Mouse (Mus musculus): ENCODE measurements around the gene Hoxd10.

The Hoxd10 gene

DNA sequence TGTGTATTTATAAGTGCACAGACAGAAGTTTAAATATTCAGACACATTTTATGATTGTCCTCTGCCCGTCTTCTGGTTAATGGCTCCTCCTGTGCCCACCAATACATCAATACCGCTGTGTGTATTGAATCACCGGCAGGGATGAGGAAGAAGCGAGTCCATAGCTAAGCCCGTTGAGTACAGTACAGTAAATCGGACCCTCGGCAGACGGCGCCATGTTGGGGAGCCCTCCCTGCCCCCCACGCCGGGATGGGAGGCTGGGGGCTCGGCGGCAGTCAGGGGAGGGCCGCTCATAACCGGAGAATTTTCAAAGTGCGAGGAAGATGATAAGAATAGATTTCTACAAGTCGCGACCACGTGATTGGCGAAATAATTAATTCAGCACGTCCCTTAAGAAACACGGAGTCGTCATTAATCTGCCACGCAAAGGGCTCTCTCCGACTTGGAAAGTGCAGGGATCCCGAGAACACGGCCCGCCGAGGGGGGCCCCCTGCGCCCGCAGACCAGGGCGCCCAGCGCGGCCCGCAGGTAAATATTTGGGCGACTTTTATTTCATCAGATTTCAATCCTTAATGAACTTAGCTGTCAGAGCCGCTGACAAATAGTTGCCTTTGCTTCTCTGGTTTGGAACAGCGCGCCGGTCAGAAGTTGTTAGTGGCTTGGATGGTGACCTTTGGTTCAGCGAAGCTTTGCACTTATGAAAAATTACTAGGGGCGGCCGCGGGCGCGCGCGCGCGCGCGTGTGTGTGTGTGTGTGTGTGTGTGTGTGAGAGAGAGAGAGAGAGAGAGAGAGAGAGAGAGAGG, 41.0 kb downstream of the Hoxd10 start:
- no peak for DNase-seq

DNA sequence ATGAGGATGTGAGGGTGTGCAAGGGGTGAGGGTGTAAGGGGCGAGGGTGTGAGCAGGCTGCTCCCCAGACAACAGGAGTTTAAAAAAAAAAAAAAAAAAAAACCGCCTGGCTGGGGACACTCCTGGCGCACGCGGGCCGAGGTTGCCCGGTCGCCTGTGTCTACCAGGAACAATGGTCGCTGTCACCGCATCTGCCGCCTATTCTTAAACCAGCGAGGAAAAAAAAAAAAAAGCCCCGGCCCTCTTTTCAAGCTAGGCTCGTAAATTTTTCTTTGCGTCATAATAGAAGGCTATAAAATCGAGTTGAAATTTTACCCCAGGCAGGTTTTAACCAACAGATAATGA, 41.6 kb downstream of the Hoxd10 start:
- DNase-seq = no peak

DNA sequence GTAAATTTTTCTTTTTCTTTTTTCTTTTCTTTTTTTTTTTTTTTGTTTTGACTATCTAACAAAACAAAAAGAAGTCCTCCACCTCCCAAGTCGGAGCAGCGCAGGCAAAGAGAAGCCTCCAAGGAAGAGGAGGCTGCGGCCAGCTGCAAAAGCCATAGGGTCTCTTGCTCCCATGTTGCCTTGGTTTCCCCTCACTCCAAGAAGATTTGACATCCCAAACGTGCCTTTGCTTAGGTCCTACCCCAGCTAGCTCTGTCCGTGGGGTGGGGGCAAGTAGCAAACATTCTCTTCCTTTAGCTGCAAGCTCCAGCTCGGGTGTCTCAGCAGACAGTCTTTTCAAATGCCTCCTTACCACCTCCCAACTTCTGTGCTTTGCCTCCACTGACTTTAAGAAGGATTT, 42.0 kb downstream of the Hoxd10 start:
- no peak for DNase-seq

DNA sequence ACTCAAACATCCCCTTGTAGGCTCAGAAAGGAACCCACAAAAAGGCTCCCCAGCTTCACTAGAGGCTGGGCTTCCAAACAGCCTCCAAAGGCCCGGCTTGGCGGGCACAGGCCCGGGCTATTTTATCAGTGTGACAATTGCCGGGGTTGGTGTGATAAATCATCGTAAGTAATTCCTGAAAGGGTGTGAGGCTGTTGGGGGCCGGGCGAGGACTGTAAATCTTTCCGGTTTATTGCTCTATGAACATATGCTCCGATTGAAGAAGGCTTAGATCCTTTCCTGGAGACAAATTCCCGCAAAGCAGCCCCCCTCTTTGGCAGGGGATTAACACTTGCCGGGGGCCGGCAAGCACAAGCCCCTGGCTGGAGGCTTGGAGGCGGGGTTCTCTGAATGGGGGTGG, 42.7 kb downstream of the Hoxd10 start:
- DNase-seq = no peak

DNA sequence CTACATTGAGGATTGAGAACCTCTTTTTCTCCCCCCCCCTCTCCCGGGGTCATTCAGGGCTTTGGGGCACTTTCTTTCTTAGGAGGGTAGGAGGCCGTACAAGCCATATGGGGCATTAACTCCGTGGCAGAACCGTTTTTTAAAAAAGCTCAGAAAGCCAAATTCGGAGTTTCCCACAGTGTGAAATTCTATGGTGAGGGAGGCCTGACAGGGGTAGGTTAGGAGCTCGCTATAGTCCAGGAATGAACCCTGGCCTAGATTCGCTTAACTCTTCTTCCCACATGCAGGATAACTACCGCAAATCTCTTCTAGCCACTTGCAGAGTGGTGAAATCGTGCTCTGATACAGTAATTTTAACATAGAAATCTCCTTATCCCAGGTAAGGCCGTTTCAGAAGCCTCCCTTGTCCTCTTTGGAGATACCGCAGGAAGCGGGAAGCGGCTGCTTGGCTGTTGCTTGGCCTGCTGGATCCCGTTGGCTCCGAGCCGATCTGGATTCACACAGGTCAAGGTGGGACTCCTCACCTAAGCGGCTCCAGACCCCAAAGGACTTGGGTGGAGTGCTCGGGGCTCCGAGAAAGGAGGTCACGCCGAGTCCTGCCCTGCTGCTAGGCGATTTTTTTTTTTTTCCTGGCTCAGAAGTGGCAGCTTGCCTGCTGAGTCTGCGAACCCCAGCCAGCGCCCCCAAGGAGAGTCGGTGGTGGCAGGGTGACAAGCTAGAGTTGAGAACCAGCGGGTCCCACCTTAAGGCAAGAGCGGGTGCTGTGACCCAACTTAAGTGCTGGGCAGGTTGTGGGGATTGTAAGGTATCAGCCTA, 43.5 kb downstream of the Hoxd10 start:
- DNase-seq = no peak

DNA sequence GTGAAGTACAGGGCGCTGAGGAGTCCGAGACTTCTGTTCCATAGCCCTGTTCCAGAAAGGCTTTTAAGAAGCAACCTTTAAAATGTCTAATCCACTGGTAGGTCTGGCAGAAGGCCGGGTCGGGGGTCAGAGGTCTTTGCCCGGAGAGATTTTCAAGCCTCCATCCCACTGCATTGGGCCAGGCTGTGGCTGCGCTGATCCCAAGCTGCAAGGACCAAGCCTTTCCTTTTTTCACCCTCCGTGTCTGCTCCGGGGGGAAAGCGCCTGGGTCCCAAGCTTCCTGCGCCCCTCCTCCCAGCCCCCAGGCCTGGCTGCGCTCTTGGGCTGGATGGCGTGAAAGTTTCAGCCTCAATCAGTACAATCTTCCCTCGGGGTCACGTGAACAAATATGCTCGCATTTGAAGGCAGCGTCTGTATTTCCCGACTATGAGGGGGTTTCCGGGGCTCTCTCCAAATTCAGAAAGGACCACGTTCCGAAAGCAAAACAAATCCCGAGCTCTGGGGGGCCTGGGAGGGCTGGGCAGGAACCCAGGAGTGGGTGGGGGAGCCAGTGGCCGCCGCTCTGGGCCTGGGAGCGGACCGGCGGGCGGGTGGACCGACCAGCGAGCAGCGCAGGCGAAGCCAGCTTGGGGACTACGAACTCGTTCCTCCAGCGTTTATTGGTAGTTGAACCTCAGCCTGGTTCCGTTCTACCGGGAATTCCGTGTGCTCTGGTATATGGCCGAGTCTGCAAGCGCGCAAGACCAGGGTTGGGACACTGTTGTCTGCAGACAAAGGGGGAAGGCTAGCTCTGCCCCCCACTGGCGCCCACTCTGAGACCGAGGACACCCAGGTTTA, 44.3 kb downstream of the Hoxd10 start:
- no peak for DNase-seq

DNA sequence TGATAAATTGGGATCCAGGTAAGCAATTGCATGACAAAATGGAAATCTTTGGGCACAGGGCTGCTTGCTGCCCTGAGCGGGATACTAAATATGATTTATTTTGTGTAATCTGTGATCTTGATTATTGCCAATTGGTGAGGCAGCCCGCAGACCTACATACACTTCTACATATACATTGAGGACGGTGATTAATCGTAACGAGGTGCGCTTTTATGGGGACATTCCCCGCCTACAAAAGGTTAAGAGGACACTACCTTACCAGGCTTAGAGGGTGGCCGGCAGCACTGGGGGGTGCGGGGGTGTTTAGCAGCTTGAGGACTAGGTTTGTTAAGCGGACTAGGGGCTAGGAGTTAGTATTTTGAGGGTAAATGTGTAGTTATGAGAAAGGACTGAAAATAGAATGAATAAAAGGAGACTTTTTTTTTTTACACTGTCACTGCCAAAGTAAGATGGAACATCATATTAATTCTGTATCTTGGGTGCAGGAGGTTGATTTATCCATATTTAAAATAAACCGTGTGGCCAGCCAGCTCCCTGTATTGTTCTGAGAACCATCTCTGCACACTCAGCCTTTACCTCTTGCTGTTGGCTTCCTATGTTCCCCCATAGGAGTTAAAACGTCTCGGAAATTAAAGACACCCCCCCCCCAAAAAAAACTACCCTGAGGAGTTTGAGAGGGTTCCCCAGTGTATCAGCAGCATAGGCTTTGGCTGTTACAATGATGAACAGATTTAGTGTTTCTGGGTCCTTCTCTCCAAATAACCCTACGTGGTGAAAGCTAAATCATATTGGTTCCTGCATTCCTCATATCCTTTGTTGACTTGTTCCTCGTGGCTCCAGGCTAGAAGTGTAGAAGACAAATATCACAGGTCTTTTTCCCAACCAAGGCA, 45.2 kb downstream of the Hoxd10 start:
- no peak for DNase-seq

DNA sequence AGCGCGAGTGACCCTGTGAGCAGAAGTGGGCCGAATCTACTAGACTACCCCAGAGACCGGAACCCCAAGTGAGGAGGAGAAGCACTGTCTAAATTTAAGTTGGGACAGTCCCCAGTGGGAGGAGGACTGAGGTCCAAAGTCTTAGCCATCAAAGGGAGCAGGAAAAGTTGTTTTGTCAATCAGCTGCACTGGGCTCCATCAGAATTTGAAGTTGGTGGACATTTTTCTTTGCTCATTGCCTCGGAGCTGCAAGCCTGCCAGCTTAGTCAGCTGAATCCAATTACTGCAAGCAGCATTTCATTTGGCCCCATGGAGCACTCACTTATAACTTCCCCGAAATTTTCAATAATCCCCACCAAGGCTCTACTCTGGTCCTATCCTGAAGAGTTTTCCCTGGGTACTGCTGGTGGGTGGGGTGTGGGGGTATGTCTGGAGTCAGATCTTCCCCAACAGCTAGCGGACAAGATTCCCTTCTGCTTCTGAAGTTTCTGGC, 45.9 kb downstream of the Hoxd10 start:
- no peak for DNase-seq

DNA sequence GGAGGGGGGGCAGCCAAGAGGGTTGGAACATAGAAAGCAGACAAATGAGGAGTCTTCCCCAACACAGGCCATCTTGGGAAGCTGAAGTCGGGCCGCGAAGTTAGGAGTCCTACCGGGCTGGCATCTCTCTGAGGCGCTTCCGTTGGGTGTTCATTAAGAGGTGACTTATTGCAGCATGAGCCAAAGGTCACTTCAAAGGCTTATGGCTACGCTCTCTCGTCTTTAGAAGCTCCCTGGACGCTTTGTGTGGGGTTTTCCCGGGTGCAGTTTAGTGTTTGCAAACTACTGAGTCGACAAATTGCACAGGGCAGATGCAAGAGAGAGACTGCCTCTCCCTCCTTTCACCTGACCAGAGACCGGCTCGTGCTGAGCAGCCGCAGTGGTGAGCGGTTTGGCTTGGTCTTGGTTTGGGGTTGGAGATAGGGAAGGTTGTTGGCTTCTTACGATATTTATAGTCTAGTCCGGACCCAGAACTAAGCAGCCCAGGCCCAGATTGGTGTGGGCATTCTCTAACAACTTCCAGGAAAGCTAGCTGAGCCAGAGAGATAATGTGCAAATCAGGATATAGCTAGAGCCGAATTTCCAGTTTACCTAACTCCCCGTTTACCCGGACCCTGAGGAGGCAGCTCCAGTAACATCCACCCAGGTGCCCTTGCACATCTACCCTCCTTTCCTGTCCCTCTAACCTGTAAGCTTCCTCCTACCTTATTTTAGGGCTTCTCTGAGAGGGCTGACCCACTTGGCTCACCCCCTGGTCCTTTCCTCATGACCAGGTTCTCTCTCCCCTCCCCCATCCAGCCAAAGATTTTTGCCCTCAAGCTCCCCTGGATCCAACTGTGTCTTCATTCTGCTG, 47.1 kb downstream of the Hoxd10 start:
- no peak for DNase-seq

DNA sequence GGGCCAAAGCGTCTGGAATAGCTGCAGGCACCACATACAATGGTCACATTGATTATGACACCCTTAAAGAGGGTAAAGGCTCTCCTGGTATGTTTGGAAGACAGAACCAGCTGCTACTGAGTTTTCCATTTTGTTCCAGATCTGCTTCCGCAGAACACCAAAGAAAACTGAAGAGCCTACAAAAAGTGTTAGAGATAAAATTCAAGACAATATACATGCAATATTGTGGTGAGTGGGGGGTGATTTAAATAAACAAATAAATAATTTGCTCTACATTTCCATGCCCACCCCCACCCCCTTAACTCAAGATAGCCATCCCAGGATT, 47.7 kb downstream of the Hoxd10 start:
- no peak for DNase-seq

DNA sequence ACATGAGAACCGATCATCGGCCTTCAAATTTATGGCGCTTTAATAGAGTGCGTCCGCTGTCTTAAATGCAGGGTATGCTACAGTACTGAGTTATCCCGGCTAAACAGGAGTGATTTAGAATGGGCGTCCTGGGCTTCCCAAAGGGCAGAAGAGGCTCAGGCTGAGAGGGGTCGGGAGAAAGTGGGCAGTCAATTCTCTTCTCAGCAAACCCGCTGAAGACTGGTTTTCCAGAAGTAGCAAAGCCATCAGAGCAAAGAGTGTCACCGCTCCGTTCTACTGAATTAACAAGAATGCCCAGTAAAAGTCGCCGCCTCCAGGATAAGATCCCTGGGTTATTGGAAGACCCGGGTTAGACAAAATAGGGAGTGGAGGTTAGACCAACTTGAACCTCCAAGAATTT, 48.1 kb downstream of the Hoxd10 start:
- no peak for DNase-seq

DNA sequence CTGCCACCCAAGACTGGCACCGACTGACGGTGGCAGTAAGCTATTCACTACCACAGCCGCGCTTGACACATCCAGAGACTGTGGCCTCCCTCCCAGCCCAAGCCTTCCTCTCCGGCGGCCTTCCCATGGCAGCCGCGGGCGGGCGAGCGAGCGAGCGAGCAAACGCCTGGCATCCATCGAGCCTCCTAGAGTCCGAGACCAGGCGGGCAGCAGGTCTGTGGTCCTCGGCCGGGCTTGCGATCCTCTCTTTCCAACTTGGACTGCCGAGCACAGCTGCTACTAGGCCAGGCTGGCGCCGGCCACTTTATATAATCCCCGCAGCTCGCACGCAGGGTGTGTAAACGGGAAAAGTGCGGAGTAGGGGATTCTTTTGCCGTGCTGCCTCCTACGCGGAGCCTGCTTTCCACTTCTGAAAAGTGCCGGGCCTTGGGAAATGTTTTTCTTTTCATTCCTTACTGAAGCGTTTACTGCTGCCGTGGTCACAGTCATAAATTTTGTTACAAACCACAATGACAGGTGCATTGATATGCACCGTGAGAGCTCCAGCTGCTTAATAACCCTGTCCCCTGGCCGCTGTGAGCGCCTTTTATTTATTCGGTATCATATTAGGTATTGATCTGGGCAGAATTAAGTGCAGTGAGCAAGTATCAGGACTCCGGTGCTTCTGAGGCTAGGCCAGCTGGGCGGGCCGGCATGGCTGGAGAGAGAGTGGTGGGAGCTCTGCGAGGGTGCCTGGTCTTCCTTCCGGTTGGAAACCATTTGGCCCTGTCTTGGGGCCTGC, 48.8 kb downstream of the Hoxd10 start:
- no peak for DNase-seq

DNA sequence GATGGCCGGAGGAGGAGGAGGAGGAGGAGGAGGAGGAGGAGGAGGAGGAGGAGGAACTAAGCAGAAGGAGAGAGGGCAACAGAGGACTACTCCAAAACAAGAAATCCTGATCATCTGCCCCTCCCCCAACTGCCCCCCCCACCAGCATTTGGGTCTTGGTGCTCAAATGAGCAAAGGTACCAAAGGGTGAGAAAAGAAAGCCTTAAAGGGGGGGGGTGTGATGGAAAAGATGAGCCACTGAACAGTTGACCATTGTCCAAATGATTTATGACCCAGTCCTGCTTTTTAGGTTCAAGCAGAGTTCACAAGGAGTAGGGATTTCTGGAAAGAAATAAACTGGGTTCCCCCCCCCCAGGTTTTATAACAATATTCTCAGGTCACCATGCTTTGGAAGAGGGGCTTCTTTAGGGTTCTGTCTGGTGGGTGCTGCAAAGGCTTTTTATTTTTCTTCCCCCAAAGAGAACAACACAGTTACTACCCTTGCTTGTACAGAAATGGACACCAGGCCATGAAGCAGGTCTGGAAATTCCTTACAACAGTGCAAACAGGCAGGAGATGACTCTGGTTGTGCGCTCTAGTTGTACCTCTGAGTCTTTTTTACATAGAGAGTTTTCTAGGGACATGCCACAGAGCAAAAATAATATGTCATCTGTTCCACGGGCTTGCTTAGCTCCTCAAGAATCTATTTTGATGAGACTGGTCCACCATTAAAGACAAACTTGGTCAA, 49.7 kb downstream of the Hoxd10 start:
- no peak for DNase-seq

DNA sequence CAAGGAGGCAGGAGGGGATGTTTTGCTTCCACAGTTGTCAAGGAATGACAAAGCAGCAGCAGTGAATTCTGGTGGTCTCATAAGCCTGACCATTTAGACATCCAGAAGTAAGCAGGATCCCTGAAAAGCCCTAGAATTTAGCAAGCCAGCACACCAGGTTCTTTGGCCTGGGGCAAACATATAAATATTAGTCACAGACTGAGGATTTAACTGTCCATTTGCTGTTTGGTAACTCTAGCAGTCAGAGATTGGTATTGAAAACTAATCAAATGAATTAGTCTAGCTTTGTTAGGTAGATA, 50.2 kb downstream of the Hoxd10 start:
- DNase-seq = no peak
